Mouse (Mus musculus) left cerebral cortex, postnatal 36 days (tissue): ENCODE measurements around the gene Pheta1. TPM values are rescaled to one million over a fixed set of nuclear protein-coding genes. Genes with fewer than 3 reads are reported as not detected.
A peak's percentile ranks its signal among the peaks of the same experiment; 100 is the strongest.

Source experiments
- DNase-seq, 2 experiments: peaks; one replicate each; pipeline ENCODE4 v3.0.0; 2021 to 2022; ENCODE audit warnings: low spot score in 2 of 2, mixed read lengths in 1 of 2
- intact Hi-C: fragments of 180-260 bp; cut with DNase I; formaldehyde crosslinking; loops from one replicate; pipeline ENCODE4 v1.15.1; 2025
- total RNA-seq, 2 experiments: library from RNA; stranded (reverse); gene quantifications; 2 replicates each; pipeline ENCODE4 v1.2.3; 2021

Pheta1 gene
- 10 to 100 TPM in 1 of 2 experiments, 1 to 10 TPM in 1; 9.1 to 11.4 TPM for total RNA-seq

GRCm38 (mm10) chr5:121848743-121849142, at the start of gene Pheta1:
Pheta1 (plus strand) TSS chr5:121848984.
- intact Hi-C loops = loop anchor here (10.0 kb wide), 1 partner anchor 54 kb away; no protein-coding TSS in a partner anchor
- peak; percentile 89 to 90 for DNase-seq

- no peak for DNase-seq
- intact Hi-C loops = no loop called here
Measured at GRCm38 (mm10) chr5:121807186-121807585, 41.6 kb upstream of the Pheta1 start.

GRCm38 (mm10) chr5:121808202-121808601, 40.6 kb upstream of the Pheta1 start:
- no peak for DNase-seq
- intact Hi-C loops = no loop called here

- intact Hi-C loops = no loop called here
- no peak for DNase-seq
Measured at GRCm38 (mm10) chr5:121809667-121810224, 39.0 kb upstream of the Pheta1 start.

GRCm38 (mm10) chr5:121810331-121811151, 38.2 kb upstream of the Pheta1 start:
- DNase-seq = no peak
- intact Hi-C loops = no loop called here

- DNase-seq = no peak
- intact Hi-C loops = no loop called here
Measured at GRCm38 (mm10) chr5:121811485-121811931, 37.3 kb upstream of the Pheta1 start.

- intact Hi-C loops = no loop called here
Measured at GRCm38 (mm10) chr5:121812526-121813243, 36.1 kb upstream of the Pheta1 start.

GRCm38 (mm10) chr5:121813744-121814143, 35.0 kb upstream of the Pheta1 start:
- intact Hi-C loops = loop anchor here (2.0 kb wide), 1 partner anchor 23 kb away; the partner anchor contains the start of gene Sh2b3
- DNase-seq = no peak

More at GRCm38 (mm10) chr5:121812526-121813243, 36.1 kb upstream of the Pheta1 start:
- no peak for DNase-seq

- intact Hi-C loops = loop anchor here (2.0 kb wide), 1 partner anchor 22 kb away; the partner anchor contains the start of gene Sh2b3
Measured at GRCm38 (mm10) chr5:121815067-121815466, 33.7 kb upstream of the Pheta1 start.

GRCm38 (mm10) chr5:121815867-121816380, 32.9 kb upstream of the Pheta1 start:
- no peak for DNase-seq
- intact Hi-C loops = loop anchor here (2.0 kb wide), 1 partner anchor 21 kb away; the partner anchor contains the start of gene Sh2b3

More at GRCm38 (mm10) chr5:121815067-121815466, 33.7 kb upstream of the Pheta1 start:
- no peak for DNase-seq

GRCm38 (mm10) chr5:121816611-121817010, 32.2 kb upstream of the Pheta1 start:
- DNase-seq = no peak
- intact Hi-C loops = no loop called here

GRCm38 (mm10) chr5:121817551-121817950, 31.2 kb upstream of the Pheta1 start:
- DNase-seq = no peak
- intact Hi-C loops = no loop called here

- no peak for DNase-seq
- intact Hi-C loops = no loop called here
Measured at GRCm38 (mm10) chr5:121818401-121818800, 30.4 kb upstream of the Pheta1 start.

GRCm38 (mm10) chr5:121818862-121819261, 29.9 kb upstream of the Pheta1 start:
- no peak for DNase-seq
- intact Hi-C loops = no loop called here

GRCm38 (mm10) chr5:121819559-121819958, 29.2 kb upstream of the Pheta1 start:
- no peak for DNase-seq
- intact Hi-C loops = no loop called here

- intact Hi-C loops = no loop called here
- no peak for DNase-seq
Measured at GRCm38 (mm10) chr5:121820161-121820560, 28.6 kb upstream of the Pheta1 start.

- DNase-seq = no peak
- intact Hi-C loops = no loop called here
Measured at GRCm38 (mm10) chr5:121820657-121821056, 28.1 kb upstream of the Pheta1 start.

- intact Hi-C loops = no loop called here
- DNase-seq = no peak
Measured at GRCm38 (mm10) chr5:121821116-121821515, 27.7 kb upstream of the Pheta1 start.

GRCm38 (mm10) chr5:121821552-121821951, 27.2 kb upstream of the Pheta1 start:
- no peak for DNase-seq
- intact Hi-C loops = no loop called here
